Mouse (Mus musculus) layer of hippocampus, adult 9-10 months (tissue): ENCODE data around the gene Adam12.
"Not testable (repeated sequence)": the region's sequence is repeated elsewhere in the genome, so short reads cannot be mapped to it uniquely, and the experiment has no call there.

Experiments
- DNase-seq: peaks from one replicate; pipeline ENCODE4 v3.0.0; 2022; ENCODE audit warnings: low spot score

The Adam12 gene

DNA sequence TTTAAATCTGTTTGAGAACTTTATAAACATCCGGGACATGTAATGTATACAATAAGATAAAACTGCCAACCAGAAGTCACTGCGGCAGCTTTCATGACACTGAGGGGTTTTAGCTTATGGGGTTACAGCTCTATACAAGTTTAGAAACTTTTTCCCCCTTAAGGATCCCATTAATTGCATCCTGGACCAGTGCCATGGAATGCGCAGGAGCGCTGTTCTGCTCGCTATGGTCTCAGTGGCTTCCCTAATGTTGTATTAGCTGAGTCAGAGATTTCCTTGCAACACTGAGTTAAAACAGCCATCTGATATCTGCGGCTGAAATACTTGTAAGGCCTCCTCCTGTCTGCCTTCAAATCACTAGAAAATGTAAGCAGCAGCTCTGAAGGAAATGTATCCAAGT is 298.6 kb downstream of the Adam12 start:
- DNase-seq = no peak

DNA sequence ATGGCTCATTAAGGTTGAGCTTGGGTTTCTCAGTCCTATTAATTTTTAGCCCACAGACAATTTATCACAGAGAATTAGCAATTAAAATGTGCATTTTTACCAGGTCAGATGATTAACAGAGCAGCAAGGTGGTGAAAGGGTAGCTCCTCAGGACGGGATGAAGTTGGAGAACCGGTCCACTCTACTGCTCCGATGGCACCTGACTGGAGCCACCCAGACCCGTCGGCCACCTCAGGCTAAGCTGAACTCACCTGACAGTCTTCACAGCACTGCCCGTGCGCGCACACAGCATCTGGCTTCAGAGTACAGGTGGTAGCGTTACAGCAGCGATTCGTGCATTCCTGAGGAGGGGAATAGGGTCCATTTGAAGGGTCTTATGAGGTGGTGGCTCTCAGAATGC is 300.5 kb downstream of the Adam12 start:
- no peak for DNase-seq

DNA sequence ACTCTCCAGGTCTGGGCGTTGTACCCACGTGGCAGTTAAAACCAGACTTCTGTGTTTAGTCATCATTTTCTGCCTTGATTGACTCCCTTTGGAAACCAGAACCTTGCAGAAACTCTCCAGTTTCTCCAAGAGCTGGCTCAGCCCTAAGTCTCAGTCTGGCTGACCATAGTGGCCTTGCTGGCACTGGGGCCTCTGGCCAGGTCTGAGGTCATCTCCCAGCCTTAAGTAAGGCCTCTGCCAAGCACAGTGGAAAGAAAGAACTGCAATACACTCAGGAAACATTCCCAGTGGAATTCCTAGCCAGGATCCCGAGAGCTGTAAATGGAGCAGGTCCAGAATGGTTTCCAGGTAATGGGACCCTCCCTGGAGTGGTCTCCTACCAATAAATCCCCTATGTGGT is 303.0 kb downstream of the Adam12 start:
- no peak for DNase-seq

DNA sequence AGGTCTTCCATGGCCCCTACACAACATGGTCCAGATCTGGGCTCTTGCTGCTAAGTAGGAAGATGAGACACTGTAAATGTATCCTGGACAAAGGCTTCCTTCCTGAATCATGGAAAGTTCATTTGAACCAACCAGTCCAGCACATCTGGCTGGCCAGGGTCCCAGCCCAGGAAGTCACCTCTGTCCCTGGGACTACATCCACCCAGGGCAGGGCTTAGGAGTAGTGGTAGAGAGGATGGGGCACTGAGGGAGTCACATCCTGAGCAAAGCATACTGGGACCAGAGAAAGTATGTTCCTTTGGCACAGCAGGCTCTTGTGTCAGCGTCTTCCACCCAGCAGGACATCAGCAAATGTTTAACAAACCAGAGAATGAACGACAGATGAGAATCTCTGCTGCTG is 306.2 kb downstream of the Adam12 start:
- no peak for DNase-seq

DNA sequence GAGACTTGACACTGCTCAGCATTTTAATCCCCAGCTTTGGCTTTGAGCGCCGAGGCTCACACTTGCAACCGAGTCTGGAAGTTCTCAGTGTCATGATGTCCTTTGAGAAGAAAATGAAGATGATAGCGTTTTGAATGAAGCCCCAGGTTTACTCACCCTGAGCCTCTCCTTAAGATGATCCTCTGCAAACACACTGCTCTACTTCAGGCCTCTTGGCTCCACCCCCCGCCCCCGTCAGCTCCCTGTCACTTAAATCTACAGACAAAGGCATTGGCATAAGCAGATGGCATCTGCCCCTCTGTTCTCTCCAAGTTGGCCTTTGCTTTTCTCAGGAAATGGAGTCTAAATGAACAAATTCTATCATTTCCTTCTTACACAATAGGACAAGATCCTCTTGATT is 308.0 kb downstream of the Adam12 start:
- no peak for DNase-seq

DNA sequence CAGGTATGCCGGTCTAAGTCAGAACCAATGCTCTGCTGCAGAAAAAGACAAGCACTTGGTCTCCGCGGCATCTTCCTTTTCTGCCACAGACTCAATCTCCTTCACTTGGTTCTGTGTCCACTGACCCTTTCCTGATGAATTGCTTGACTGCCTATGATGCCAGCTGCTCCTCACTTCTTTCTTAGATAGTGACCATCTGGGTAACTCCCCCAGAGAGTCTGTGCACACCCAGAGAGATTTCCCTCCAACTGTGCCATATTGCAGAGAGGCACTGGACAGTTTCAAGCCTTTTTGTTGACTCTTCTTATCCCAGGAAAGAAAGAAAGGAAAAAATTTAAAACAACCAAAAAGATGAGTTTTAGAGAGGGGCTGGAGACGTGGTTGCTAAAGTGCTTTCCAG is 310.7 kb downstream of the Adam12 start:
- no peak for DNase-seq

DNA sequence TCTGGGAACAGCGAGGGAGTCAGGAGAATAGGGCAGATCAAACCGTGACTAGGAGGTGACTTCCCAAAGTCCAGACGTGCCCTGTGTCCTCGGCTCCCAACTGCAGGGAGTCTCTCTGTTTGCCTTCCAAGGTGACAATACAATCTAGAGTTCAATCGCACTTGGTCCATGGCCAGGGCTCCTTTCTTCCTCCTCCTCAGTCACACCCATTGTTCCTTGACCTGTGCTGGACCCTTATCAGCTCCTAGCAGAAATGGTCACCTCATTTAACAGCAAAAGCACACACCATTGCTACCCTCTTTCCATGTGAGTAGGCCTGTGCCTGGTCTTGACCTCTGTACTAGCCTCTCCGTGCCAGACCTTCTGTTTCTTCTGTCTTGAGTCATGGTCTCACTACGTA is 311.2 kb downstream of the Adam12 start:
- no peak for DNase-seq

DNA sequence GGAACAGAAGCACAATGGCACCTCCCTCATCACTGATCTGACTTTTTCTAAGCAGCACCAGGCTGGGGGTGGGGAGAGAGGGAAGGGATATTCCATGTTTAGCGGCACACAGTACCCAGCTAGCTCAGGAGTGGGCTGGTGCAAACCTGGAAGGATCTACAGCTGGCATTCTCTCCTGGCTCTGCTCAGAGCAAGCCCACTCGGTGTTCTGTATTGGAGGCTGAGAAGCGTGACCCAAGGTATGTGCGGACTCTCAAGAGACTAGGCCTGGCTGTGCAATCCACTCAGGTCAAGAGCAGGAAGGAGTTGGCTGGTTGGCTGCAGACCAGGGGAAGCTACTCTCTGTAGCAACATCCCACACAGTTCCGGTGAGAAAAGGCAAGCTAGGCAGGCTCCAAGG is 312.0 kb downstream of the Adam12 start:
- DNase-seq = no peak

DNA sequence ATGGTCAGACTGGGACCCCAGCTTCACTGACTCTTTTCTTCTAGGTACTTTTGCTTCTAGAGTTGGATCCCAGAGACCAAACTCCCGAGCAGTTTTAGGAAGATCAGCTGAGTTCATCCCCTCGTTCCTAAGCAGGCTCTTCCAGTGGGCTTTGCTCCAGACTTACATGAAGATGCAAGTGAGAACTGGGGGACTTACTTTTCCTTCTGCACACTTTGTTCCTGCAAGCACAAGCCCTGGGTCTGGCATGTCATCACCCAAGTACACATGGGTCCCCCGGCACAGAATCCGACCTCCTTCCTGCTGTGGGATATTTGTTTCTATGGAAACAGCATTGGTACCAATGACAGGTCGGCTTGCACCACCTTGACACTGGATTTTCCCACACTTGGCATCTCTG is 312.6 kb downstream of the Adam12 start:
- no peak for DNase-seq

DNA sequence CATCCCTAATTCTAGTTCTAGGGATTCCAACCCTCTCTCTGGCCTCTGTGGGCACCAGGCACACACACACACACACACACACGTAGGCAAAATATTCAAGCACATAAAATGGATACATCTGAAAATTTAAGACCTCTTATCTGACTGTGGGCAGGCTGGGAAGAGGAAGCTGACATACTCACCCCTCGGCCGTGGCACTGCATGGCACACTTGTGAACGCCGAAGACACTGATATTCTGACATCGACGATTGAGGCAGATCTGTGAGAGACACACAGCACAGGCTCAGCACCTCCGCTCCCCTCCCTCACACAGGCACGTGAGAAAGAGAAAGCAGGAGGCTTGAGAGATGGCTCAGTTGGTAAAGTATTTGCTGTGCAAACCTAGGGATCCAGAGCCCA is 315.7 kb downstream of the Adam12 start:
- DNase-seq = no peak

DNA sequence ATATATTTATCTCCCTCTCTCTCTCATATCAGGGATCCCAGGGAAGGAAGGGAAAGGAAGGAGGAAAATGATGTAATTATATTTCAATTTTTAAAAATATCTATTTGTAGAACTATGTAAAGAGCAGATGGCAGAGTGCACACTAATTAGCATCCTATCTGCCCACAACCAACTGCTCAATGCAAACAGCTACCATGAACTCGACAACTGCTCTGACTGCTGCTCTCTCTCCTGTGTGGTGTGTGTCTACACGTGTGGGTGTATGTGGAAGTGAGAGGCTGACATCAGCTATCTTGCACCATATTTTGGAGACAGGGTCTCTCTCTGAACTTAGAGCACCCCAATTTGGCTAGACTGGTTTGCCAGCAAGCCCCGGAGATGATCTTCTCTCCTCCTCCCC is 320.1 kb downstream of the Adam12 start:
- peak; percentile 77 for DNase-seq

DNA sequence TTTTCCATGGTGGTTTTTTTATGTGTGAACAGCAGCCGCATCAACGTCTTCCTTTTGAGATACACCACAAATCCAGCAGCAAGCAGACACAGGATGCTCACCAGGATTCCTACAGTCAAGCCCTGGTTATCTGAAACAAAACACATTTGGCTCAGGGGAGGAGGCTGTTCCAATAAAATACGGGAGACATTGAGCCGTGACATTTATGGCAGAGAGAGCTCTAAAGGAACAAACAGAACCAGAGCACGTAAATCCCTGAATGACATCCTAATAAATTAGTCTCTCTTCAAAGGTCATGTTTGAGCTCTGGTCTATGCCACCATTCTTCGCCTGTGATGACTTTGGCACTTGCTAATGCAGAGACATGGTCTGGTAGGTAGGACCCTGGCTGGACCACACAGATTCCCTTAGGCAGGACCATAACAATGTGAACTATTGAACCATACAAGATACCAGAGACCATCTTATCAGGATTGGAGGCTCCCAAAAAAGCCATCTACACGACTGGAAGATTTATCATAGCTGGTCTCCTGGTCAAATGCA is 322.0 kb downstream of the Adam12 start:
- DNase-seq = no peak

DNA sequence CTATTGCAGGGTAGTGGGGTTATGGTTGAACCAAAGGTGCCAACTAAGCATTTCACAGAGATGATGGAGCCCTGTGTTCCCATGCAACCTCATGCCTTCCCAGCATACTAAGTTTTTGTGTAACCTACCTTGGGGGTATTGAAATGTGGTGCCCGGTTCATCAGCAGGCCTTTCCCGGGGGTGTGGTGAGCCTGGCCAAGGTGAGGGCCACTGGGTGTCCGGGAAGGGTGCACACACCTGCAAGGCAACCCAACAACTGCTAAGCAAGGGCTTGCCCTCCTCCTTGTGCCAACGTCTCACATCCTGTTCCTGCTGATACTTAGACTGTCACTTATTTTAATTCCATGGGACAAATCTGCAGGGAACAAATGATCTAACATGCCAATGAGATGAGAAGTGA is 323.0 kb downstream of the Adam12 start:
- DNase-seq = no peak

DNA sequence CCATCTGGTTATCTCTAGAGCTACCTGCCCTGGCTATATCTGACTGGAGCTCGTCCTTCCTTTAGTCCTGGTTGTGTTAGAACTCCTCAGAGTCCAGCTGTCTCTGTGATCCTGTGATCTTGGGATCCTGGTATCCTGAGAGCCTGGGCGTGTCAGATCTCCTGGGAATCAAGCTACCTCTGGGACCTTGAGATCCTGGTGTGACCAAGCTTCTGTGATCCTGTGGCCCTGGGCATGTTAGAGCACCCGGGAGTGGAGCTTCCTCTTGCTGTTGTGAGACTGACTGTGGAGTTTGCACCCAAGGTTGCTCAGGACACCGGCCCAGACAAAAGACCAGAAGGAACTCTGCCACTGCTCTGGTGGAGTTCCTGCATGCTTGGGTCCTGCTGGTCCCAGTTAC is 332.6 kb downstream of the Adam12 start:
- no peak for DNase-seq

DNA sequence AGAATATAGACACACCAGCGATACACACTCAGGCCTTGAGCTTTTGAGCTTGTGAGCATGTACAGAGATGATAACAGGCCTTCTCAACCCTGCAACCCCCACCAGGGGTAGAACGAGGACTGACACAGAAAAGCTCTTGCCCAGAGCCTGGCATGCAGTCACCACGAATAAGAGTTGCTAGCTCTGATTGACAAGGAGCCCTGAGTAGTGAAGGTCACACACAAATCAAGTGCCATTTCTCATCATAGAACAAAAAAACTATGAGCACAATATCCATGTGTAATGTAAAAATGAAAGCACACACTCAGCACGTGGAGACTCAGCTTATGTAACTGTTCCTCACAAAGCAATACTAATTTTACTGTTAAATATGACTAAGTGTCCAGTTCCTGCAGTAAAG is 340.1 kb downstream of the Adam12 start:
- DNase-seq = no peak

DNA sequence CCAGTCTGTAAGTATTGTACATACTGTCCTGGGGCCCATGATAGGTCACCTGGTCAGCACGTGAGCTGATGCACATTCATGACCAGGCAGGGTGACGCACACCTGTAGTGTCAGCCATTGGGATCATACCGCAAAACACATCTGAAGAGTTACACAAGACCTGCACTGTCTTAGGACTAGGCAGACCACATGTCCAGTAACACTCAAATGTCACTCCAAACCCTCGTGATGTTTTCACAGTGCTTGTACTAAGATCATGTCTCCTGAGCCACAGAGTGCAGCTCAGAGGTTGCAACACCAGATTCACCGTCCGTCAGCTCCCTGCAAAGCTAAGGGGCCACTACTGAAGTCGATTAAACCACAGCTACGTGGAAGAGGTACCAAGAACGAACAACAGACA is 340.6 kb downstream of the Adam12 start:
- no peak for DNase-seq

DNA sequence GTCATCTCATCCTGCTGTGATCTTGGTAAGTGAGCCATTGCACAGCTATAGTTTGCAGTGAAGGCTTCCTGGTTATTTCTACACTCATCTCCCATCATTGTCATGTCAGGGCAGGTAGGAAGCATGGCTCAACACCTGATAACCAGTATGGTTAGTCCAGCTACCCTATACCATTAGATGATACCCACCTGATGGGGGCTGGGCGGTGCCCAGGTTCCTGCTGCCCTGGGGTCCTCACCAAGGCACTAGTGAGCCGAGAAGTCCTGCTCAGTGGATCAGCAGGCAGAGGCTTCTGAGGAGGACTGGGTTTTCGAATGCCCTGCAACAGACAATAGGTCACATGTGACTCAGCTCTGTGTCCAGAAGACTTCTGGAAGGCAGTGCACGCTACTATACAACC is 342.0 kb downstream of the Adam12 start:
- DNase-seq = no peak

DNA sequence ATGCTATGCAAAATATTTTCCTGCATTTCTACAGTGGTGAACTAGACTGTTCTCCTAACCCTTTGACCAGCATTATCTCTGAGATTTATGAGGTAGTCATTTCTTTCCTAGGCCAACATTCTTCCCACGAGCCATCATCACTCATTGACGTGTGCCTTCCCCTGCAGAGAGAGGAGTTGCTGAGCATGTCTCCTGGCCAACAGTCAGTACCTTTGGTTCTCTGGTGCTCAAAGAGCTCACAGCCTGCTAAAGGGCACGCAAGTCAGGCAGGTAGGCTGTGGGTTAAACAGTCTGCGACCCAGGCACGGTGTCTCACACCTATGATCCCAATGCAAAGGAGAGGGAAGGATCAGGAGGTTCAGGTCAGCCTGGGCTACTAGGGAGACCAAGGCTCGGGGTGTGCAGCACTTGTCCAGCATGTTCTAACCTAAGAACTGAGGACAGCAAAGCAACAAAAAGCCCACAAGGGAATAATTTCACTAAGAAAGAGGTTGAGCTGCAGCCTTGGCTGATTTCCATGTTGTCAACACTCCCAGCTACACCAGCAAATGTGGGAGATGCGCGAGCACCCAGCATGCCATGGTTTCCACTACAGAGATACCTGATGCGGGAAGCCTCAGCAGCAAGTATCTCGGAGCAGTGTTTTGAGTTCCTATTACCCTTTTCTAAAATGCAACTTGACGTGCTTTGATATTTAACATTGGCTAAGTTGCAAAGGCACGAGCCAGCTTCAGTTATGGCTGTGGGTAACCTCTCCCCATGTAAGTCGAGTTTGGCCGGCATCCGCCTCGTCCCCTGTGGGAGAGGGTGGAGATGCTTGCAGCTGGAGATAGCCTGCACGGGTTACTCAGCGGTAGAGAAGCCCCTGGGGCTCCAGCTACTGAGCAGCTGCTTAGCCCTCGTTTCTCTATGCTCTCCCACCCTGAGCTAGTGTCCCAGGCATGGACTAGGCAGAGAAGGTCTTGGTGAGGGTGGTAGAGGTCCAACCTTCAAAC is 342.7 kb downstream of the Adam12 start:
- DNase-seq = no peak

DNA sequence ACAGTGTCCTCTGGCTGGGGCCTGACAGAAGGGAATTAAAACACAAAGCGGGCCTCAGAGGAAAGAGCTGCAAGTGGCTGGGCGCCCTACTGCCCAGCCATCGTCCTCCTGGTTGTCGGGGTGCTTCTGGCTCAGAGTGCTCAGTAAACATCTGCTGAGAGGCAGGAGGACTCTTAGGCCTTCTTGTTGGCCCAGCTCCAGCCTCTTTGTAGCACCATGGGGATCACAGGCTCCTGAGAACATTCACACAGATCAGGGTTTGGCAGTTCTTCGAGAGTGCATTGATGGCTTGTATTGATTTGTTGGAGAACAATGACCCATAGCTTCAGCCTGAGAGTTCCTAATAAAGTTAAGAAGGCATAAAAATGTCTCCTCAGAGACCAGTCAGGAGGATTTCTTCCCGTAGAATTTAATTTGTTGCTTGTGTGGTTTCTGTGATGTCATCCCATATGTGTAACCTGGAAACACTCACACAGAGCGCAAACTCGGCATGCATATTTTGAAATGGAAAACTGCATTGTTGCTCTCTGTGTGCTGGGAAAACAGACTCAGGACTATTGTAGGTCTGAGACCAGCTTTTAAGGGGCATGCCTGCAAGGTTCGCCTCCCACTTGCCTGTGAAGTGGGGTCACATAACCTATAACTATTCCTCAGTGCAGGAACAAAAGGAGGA is 347.1 kb downstream of the Adam12 start:
- DNase-seq = not testable (repeated sequence)

DNA sequence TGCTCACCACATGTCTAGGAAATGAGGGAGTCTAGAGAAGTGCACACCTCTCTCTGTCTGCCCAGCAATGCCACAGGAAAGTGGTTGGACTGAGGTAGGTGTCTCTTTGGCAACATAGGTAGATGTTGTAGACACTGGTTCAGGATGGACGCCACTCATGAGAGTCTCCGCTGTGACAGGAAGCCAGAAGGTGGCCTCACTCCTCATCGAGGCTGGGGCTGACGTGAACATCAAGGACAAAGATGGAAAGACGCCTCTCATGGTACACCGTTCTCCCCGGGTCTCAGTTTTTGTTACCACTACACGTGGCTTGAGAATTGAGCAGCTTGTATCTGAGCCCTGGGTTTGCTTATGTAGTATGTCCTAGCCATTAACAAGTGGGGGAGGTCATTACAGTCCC is 352.2 kb downstream of the Adam12 start:
- no peak for DNase-seq

DNA sequence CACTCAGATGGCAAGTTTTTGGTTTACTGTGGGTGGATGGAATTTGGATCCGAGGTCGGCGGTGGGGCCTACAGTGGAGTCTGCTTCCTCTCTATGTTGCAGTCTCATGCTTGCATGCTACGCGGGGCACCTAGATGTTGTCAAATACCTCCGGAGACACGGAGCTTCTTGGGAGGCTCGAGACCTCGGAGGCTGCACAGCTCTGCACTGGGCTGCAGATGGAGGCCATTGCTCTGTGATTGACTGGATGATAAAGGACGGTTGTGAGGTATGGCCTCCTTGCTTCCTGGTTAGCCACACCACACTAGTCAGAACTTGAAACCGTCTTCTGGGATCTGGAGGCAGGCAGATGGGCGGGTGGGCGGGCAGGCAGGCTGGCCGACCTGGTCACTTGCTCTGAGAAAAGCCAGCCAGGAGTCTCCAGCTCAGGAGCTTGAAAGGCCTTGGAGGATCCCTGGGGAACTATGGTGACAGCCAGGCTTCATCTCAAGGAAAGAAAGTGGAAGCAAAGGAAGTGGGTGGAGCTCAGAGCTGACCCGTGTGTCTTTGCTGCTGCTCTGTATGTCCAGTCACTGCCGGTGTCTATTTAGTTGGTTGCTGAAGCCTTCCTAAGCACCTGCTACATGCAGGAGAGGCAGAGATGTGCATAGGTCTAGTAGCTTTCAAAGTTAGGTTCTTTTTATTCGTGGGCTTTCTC is 355.2 kb downstream of the Adam12 start:
- no peak for DNase-seq

DNA sequence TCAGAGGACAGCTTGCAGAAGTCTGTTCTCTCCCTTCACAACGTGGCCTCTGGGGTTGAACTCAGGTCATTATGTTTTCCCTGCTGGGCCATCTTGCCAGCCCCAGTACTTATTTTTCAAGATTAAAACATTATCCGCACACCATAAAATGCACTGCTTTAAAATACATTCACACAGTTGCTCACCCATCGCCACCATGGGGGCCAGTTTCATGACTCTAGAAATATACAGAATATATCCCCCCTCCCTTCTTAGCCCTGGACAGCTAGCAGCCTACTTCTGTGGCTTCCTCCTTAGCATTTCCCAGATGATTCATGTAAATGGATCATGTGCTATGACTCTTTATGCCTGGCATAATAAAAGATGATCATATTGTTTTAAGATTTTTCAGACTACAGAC is 355.8 kb downstream of the Adam12 start:
- DNase-seq = no peak

DNA sequence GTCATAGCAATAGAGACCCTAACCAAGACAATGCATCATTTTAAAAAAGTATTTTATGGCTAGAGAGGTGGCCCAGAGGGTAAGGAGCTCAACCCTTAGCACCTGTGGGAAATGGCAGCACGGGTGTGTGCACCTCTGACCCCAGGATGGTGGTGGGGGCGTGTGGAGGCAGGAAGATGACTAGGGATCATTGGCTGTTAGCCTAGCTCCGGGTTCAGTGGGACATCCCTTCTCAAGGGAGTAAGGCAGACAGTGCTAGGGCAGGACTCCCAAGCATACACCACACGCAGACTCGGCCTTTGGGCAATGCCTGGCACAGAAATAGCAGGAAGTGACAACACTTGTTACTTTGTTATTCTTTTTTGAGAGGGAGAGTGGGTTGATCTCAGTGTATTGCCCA is 359.2 kb downstream of the Adam12 start:
- DNase-seq = no peak
